Mouse (Mus musculus) intestine, embryonic 16.5 days (tissue): Measurements from ENCODE around the gene Mpeg1. TPM values are rescaled to one million over a fixed set of nuclear protein-coding genes. Genes with fewer than 3 reads are reported as not detected.

Experiments
- ATAC-seq: fragments of 200-750 bp; cut with Nextera tagmentation; 2 replicates; pipeline ENCODE4 v1.8.0; 2017; ENCODE audit warnings: moderate TSS enrichment, moderate library complexity
- H3K27ac ChIP-seq: fragments of 300-500 bp; sonication (generic); 2 replicates; pipeline ENCODE4 v1.5.1; 2014; ENCODE audit warnings: mild to moderate bottlenecking, low read length
- H3K27me3 ChIP-seq: fragments of 300-500 bp; sonication (generic); replicated peaks from 2 replicates; pipeline ENCODE4 v1.6.1; 2014; ENCODE audit warnings: low read length, control low read depth, mixed read lengths; ENCODE audit not compliant: control insufficient read depth, insufficient read depth
- H3K36me3 ChIP-seq: fragments of 300-500 bp; sonication (generic); 2 replicates; pipeline ENCODE4 v1.6.1; 2014; ENCODE audit warnings: low read length, control low read depth; ENCODE audit not compliant: control insufficient read depth, insufficient read depth
- H3K4me1 ChIP-seq: fragments of 300-500 bp; sonication (generic); 2 replicates; pipeline ENCODE4 v1.6.1; 2014; ENCODE audit warnings: low read length, control low read depth, mixed read lengths; ENCODE audit not compliant: control insufficient read depth, insufficient read depth
- H3K4me2 ChIP-seq: fragments of 300-500 bp; sonication (generic); 2 replicates; pipeline ENCODE4 v1.6.1; 2014; ENCODE audit warnings: low read depth, low read length, control low read depth
- H3K4me3 ChIP-seq: fragments of 300-500 bp; sonication (generic); 2 replicates; pipeline ENCODE4 v1.5.1; 2014; ENCODE audit warnings: mild to moderate bottlenecking, low read length
- H3K9ac ChIP-seq: fragments of 300-500 bp; sonication (generic); 2 replicates; pipeline ENCODE4 v1.6.1; 2014; ENCODE audit warnings: low read depth, low read length
- H3K9me3 ChIP-seq: fragments of 300-500 bp; sonication (generic); 2 replicates; pipeline ENCODE4 v1.6.1; 2016; ENCODE audit warnings: low read length, control low read depth; ENCODE audit not compliant: control insufficient read depth
- WGBS: fragments of 180-500 bp; shearing (Covaris S2); extraction: QIAGEN DNeasy Blood & Tissue Kit; methylation state at CpG from one replicate; pipeline ENCODE4 v1.1.7; 2014; 5-methylcytosine and 5-hydroxymethylcytosine counted together
- polyA plus RNA-seq: library from polyadenylated mRNA; unstranded; fragments of >200 nt; fragmentation: Nextera tagmentation; extraction: Ambion mirVana; gene quantifications from 2 replicates; pipeline ENCODE4 v1.2.1, GENCODE M21; 2015

Mpeg1 gene
- polyA plus RNA-seq: 0.97 and 1.0 TPM in 2 replicates

DNA sequence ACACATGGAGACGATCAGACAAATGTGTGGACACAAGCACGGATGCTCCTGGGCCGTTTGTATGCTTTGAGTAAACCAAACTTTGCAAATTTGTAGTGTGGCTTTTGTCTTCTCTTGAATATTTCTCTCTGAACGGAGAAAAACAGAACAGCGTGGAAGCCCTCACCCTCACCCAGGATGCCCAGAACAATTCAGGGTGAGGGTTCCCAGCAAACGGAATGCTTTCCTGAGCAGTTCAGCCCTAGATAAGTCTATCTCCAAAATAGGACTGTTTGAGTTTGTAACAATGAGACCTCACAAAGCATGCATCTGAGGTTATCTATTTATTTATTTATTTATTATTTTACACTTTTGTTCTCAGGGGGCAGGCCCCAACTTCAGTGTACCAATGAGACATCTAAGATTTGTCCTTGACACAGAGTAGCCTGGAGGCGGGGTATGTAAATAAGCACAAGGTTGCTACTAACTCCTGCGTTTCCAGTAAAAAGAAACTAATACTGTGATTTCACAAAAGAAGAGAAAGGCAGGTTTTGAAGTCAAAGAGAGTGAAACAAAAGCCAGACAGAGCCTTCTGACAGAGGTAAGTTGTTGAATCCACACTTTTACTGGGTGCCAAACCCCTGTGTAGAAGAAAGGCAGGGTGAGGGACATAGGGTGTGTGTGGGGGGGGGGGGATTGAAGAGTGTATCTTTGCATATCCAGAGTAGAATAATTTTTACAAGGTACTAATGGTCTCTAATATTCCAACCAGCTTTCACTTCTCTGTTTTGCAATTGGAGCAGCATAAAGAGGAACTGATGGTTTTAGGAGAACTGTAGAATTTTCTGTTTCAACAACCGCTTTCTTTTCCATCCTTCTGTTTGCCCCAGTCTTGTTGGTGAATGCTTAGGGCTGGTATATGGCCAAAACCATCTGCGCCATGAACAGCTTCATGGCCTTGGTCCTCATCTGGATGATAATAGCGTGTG, at the start of gene Mpeg1:
Gene Mpeg1 (plus strand): TSS at position 498 of the 968 bp plus-strand sequence.
- no peak within 1 kb of the TSS for H3K4me3 ChIP-seq
- no peak within 1 kb of the TSS for H3K9ac ChIP-seq
- no peak within 1 kb of the TSS for H3K27ac ChIP-seq
- ATAC-seq: no peak
- H3K4me2 ChIP-seq: no peak within 1 kb of the TSS
- H3K4me1 ChIP-seq: peaks cover 8% of the 10 kb centered on the region; the same call in 1 of the 2 replicates
- no peaks in the 10 kb centered on the region for H3K27me3 ChIP-seq
- WGBS: 70% methylated on average over 11 of the region's 11 CpGs
- no peaks in the 10 kb centered on the region for H3K9me3 ChIP-seq
- H3K36me3 ChIP-seq: no peaks in the 10 kb centered on the region

DNA sequence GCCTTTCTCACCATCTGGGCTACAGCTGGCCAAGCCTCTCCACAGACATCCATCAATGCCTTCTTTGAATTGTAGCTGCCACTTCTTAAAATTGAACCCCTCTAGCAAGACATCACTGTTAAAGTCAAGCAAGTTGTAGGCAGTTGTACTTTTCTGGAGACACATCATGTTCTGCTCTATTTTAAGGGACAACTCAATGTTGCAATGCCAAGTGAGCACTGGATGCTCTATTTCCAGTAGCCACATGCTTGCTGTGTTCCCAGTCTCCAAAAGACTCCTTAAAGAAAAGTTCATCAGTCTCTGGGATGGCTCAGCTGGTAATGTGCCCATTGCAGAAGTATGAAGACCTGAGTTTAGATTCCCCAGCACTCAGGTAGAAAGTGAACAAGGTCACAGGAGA, 46.8 kb upstream of the Mpeg1 start:
- Histone ChIP-seq H3K4me3 (no peak overlapping the region), H3K27me3 (no peaks in the 10 kb centered on the region), H3K4me2 (no peak overlapping the region), H3K27ac (no peak overlapping the region), H3K9ac (no peak overlapping the region), H3K9me3 (no peaks in the 10 kb centered on the region), H3K36me3 (no peaks in the 10 kb centered on the region), H3K4me1 (no peaks in the 10 kb centered on the region)
- ATAC-seq: no peak

DNA sequence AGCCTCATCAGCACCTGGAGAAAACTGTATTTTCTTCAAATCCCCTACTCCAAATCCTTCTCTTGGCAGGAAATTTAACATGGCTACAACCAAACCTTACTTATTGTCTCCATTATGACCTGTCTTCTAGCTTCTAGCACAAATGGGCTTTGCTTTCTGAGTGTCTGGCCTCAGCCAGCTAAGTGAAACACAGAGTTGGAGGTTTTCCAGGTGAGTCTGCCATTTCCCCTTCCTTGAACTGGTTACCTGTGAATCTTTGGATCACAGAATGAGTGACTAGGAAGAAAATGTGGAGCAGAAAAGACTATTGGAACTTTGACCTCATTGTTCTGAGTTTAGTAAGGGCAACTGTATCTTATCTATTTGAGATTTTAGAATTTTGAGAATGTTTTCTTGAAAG, 43.2 kb upstream of the Mpeg1 start, which contains the start of gene Olfr1441:
Gene Olfr1441 (plus strand): TSS at position 73 of the 400 bp plus-strand sequence.
- no peak within 1 kb of the TSS for H3K4me2 ChIP-seq
- no peak for ATAC-seq
- H3K9me3 ChIP-seq: no peaks in the 10 kb centered on the region
- H3K9ac ChIP-seq: no peak within 1 kb of the TSS
- no peak within 1 kb of the TSS for H3K27ac ChIP-seq
- H3K36me3 ChIP-seq: no peaks in the 10 kb centered on the region
- H3K4me3 ChIP-seq: no peak within 1 kb of the TSS
- no peaks in the 10 kb centered on the region for H3K4me1 ChIP-seq
- H3K27me3 ChIP-seq: no peaks in the 10 kb centered on the region

DNA sequence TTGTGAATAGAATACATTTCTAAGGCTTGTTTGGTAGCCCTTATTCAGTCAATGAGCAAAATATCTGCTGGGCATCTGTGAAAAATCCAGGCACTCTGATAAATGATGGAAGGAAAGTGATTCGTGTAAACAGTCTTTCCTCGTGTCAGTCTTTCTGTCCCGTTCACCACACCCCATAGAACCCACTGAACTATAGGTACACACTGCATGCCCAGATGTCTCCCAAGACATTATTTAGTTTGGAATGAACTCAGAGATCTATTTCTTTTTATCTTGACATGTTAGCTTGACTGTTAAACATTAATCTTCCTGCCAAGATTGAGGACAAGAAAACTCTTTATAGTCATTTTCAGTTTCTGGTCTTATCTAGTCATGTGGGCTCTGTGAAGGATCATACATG, 42.3 kb upstream of the Mpeg1 start:
- Histone ChIP-seq H3K27me3 (no peaks in the 10 kb centered on the region), H3K9ac (no peak overlapping the region), H3K27ac (no peak overlapping the region), H3K4me1 (no peaks in the 10 kb centered on the region), H3K9me3 (no peaks in the 10 kb centered on the region), H3K4me2 (no peak overlapping the region), H3K36me3 (no peaks in the 10 kb centered on the region), H3K4me3 (no peak overlapping the region)
- ATAC-seq: peak; percentile 70
- 39% methylated on average over 3 of the region's 3 CpGs for WGBS

DNA sequence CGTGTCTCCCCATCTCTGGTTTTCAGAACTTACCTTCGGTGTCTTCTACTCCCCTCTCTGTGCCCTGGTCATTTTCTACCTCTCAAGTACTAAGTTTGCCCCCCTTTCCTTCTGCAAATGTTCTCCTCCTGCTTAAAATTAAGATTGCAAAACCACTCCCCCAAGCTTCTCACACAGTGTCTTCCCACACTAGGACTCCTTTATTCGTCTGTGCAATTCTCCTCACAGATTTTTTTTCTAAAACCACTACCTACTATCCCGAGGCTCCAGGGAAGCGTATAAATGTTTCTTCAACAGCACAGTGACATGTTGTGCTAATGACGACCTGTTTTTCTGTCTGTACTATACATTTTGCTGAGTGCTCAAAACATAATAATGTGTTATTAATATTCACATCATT, 40.0 kb upstream of the Mpeg1 start:
- WGBS: 74% methylated on average over 6 of the region's 6 CpGs
- no peak overlapping the region for H3K9ac ChIP-seq
- no peaks in the 10 kb centered on the region for H3K27me3 ChIP-seq
- no peaks in the 10 kb centered on the region for H3K4me1 ChIP-seq
- no peak for ATAC-seq
- H3K4me3 ChIP-seq: no peak overlapping the region
- no peak overlapping the region for H3K27ac ChIP-seq
- H3K4me2 ChIP-seq: no peak overlapping the region
- no peaks in the 10 kb centered on the region for H3K9me3 ChIP-seq
- no peaks in the 10 kb centered on the region for H3K36me3 ChIP-seq

DNA sequence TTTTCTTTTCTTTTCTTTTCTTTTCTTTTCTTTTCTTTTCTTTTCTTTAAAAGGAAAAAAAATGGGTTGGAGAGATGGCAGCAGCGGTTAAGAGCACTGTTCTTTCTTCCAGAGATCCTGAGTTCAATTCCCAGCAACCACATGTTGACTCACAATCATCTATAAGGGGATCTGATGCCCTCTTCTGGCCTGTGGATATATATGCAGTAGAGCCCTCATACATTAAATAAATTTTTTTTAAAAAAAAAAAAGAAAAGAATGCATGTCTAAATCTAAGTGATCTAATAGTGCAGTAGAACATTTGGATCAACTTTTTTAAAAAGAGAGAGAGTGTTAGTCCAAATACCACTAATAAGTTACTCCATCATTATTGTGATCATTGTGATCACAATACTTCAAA, 38.9 kb upstream of the Mpeg1 start:
- 91% methylated on average over 1 of the region's 1 CpGs for WGBS
- no peak for ATAC-seq
- no peaks in the 10 kb centered on the region for H3K4me1 ChIP-seq
- no peaks in the 10 kb centered on the region for H3K27me3 ChIP-seq
- no peaks in the 10 kb centered on the region for H3K9me3 ChIP-seq
- no peak overlapping the region for H3K4me3 ChIP-seq
- H3K9ac ChIP-seq: no peak overlapping the region
- H3K36me3 ChIP-seq: no peaks in the 10 kb centered on the region
- no peak overlapping the region for H3K4me2 ChIP-seq
- no peak overlapping the region for H3K27ac ChIP-seq

DNA sequence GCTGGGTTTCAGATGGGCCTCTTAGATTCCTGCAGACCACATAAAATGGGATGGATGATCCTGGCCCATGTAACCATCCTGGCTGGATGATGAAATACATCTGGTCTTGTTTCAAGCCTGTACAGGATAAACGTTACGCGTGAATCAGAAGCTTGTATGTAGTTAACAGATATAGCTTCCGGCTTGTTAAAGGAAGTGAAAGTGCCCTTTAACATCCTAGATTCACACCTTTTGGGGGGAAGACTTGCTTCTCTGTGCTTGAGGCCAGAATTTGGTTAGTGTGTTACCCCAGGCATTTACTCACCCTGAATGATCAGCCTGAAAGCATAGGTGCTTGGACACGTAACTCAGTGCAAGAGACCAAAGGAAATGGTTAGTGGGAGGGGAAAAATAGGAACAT, 33.5 kb upstream of the Mpeg1 start:
- Histone ChIP-seq H3K4me3 (no peak overlapping the region), H3K9me3 (no peaks in the 10 kb centered on the region), H3K4me2 (no peak overlapping the region), H3K9ac (no peak overlapping the region), H3K27me3 (no peaks in the 10 kb centered on the region), H3K27ac (no peak overlapping the region), H3K4me1 (no peaks in the 10 kb centered on the region), H3K36me3 (no peaks in the 10 kb centered on the region)
- no peak for ATAC-seq
- WGBS: 74% methylated on average over 5 of the region's 5 CpGs

DNA sequence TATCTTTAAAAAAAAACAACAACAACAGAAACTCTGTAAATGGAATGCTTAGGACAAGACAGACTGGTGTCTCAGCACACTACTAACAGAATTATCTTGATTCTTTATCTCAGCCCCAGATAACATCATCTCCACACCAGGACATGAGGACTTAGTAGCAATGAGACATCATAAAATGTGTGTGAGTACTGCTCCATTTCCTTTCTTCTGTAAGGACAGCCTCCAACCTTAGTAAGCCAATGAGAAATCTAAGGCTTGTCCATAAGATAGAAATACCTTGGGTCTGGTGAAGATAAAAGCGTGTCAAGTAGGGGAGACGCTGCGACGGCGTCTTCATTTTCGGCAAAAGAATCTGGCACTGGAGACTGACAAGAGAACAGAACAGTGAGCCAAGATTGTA, 33.0 kb upstream of the Mpeg1 start, which contains the start of gene Pfpl:
Gene Pfpl (plus strand): TSS at position 301 of the 400 bp plus-strand sequence.
- ATAC-seq: no peak
- Histone ChIP-seq H3K27me3 (no peaks in the 10 kb centered on the region), H3K4me3 (no peak within 1 kb of the TSS), H3K36me3 (no peaks in the 10 kb centered on the region), H3K9me3 (no peaks in the 10 kb centered on the region), H3K4me1 (no peaks in the 10 kb centered on the region), H3K27ac (no peak within 1 kb of the TSS), H3K4me2 (no peak within 1 kb of the TSS), H3K9ac (no peak within 1 kb of the TSS)
- 93% methylated on average over 6 of the region's 6 CpGs for WGBS

DNA sequence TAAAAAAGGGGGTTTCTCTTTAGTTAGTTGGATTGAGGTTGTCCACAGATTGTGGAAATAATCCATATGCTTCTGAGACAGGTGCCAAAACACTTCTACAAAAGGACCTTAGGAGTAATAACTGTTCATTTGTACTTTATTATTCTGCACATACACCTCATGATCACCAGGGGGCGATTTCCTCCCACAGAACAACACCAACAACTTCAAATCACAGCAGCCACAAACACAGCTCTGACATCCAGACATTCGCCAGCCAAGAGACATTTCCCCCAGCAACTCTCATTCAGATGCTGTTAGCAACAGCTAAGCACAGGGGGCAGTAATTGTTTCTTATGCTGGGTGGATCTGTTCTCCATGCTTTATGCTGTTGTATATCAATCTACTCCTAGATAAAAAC, 27.5 kb upstream of the Mpeg1 start:
- no peaks in the 10 kb centered on the region for H3K9me3 ChIP-seq
- no peak overlapping the region for H3K4me3 ChIP-seq
- WGBS: 17% methylated on average over 2 of the region's 2 CpGs
- no peak overlapping the region for H3K9ac ChIP-seq
- no peak overlapping the region for H3K27ac ChIP-seq
- H3K27me3 ChIP-seq: no peaks in the 10 kb centered on the region
- no peak overlapping the region for H3K4me2 ChIP-seq
- ATAC-seq: peak; percentile 46
- H3K36me3 ChIP-seq: no peaks in the 10 kb centered on the region
- H3K4me1 ChIP-seq: no peaks in the 10 kb centered on the region
